Mouse (Mus musculus) c-Kit-positive CD71-negative TER-119-negative erythroid progenitor cells, embryonic 14.5 days (primary cell): ENCODE measurements around the gene Rasd2.

Source experiments
- DNase-seq: peaks from one replicate; pipeline ENCODE4 v3.0.0-alpha.2; 2013; ENCODE audit warnings: low read depth

Rasd2 gene

DNA sequence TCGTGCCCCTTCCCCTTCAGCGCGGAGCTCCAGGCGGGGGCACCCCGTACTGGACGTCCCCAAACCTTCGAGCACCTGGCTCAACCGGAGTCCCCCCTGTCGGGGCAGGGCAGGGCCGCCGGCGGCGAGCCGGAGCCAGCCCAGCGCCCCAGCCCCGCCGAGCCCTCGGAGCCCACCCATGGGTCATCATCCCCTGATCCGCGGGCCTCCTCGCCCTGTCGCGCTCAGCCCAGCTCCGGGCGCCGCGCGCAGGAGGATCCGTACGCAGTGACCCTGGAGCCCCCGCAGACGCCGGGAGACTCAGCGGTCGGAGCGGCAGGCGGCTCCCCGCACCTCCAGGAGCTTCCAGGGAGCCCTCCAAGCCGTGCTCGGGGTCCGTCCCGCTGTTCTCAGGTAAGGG lies at the start of gene Rasd2:
Rasd2 (plus strand) TSS at position 259 of the 400 bp plus-strand sequence.
- DNase-seq: no peak

DNA sequence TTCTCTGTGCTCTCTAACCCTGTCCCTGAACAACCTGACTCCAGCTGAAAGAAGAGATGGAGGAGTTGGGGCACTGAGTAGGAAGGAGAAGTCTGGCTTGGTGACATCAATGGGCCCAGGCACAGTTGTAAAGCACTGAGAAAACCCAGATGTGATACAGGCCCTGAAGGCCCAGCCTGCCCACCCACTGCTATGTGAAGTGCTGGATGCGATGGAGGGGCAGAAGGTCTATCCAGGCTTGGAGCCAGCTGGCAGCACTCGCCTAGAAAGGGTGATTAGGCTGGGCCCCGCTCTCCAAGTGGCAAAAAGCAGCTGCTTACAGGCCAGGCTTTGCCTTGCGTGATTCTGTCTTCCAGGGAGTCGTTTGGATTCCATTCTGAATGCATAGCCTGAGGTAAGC lies 44.4 kb upstream of the Rasd2 start:
- no peak for DNase-seq

DNA sequence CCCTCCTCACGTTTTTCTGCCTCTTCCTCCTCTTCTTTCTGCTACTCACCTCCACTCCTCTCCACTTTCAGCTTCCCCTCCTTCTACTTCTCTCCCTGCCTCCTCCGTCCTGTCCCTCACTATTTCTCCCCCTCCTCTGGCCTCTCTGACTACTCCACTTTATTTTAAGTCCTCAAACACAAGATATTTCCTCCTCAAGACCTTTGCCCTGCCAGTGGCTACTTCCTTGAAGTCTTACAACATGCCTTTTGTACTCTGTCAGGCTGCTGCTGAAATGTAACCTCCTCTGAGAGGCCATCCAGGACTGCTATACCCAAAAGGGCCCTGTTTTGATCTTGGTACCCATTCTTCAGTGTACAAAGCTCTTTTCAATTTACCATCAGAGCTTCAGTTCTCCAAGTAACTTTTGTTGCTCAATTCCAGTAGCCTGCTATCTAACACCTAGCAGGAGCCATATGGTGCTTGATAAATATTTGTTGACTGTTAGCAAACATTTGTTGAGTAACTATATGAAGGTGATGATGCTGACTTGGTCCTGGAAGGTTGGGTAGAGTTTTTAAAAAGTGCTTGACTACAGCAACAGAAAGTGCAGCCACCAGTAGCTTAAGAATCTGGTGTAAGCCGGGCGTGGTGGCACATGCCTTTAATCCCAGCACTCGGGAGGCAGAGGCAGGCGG lies 41.6 kb upstream of the Rasd2 start:
- DNase-seq: no peak

DNA sequence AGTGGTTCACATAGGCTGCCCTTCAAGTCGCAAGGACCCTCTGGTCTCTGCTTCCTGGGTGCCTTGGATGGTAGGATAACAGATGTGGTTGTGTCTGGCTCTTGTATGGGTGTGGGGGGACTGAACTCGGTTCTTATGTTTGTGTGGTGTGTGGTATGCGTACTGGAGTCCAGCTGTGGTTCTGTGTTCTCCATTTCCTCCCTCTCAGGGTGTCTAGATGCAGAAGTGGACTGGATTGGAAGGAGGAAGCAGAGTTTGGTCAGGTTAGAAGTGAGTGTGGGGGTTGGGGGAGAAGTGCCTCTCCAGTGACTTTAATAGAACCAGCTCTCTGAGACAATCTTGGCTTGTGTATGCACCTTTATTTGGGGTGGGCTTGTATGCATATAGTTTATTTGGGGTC lies 20.7 kb upstream of the Rasd2 start:
- DNase-seq: no peak

DNA sequence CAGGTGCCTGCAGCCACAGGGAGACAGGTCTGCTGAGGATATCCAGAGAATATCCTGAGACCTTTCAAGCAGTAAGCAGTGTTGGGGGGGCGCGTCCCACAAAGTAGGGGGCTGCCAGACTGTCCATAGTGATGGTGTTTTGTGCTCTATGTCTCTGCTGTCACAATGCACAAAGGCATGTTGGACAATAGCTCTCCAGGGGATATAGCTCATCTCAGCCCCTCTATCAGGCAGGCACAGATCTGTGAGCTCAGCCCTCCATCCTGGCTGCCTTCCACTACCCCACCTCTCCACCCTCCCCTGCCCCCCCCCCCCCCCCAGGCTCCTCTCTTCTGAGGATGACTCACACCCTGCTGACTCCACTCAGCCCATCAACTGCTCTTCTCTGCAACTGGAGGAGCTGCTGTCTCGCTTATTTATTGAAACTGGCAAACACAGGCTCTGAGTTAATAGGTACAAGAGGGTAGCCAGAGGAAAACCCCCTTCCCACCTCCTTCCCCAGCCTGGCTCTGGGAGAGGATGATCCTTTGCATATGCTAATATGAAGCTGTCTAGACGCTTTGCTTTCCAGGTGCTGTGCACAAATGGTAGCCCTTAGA lies 19.2 kb upstream of the Rasd2 start:
- DNase-seq: no peak

DNA sequence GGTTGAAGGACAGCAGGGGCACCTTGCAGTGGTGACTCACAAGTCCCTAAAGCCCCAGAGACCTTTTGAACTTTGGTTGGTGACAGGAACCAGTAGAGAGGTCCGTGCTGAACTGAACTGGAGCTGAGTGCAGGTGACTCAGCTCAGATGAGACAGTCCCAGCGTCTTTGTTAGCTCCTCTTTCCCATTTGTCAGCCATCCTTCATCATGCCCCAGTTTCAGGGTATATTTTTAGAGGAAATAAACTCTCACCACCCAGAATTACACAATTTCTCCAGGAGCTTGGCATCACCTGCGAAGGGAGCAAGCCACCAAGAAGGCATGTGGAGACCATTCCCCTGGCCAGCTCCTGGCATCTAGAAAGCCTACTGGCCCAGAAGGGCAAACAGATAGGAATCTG lies 16.6 kb upstream of the Rasd2 start:
- DNase-seq: no peak

DNA sequence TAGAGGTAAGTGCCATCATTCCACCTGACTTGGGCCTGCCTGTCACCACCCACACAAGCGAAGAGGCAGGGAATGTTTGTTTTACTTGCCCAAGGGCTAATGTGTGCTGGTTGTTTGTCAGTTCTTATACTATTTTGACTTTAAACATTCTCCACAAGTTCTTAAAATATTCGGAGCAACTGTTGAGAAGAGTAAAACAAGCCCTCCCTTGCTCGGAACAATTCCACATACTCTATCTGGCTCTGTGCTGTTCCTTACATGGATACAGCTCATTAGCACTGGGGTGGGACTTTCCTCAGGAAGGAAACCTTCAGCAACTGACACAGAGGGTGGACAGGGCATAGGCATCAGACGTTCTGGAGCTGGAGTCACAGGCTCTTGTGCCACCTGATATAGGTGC lies 15.9 kb upstream of the Rasd2 start:
- no peak for DNase-seq

DNA sequence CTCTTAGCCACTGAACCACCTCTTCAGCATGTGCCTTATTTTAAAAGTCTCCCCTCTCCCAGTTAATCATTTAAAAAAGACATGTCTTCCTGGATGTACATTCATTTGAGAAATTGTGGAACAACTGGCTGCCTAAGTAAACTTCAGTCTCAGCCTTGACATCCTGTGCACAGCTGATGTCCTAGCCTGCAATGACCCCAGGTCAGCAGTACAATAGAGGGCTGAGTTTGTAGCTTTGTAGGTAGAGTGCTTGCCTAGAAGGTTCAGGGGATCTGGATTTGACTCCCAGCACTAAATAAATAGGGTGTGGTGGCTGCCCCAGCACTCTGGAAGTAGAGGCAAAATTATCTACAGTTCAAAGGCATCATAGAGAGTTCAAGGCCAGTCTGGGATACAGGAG lies 15.4 kb upstream of the Rasd2 start:
- DNase-seq: no peak

DNA sequence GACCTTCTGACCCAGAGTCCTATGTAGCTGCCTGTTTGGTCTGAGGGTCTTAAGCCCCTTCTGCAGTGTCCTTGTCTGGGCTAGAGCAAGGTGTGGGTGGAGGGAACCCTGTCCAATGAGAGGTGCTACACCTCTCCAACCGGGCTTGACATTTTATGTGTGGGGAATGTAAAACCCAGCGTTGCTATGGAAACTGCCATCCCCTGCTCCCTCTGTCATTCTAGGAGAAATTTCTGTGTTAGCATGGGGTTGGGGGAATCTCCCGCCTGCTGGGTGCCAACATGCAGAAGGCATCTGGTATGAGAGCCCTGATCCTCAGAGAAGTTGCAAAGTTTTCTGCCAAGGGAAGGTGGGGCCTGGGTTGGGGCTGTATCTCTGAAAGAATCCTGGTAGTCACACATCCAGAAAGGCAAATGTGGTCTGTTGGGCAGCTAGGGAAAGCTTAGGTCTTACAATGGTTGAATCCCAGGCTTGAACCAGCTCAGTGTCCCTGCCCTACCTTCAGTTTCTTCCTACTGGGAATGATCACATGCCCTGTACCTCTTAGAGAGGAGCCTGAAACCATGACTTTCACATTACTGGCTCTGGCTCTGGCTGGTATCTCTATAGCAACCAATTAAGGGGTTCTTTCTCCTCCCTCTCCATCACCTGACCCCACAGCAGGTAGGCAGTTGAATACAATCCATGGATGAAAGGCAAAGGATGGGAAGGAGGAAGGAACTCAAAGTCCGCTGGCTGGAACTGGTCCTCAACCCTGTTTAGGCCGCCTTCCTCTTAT lies 14.6 kb upstream of the Rasd2 start:
- DNase-seq: no peak

DNA sequence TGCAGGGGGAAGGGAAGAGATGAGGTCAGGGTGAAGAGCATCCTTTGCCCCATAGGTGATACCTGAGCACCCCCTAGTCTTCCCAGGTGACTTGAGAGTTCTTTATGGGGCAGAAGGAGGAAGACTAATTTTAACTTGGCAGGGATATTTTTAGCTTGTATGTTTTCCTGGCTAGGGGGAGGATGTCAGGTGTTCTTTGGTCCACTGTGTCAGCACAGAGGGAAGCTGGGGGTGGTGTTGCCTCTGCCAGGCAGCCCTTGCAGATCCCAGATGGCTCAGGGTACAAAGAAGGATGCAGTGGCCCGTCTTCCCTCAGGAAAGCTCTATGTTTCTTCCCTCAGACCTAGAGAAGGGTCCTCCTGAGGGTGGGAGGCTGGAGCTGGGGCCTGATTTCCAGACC lies 13.8 kb upstream of the Rasd2 start:
- DNase-seq: no peak

DNA sequence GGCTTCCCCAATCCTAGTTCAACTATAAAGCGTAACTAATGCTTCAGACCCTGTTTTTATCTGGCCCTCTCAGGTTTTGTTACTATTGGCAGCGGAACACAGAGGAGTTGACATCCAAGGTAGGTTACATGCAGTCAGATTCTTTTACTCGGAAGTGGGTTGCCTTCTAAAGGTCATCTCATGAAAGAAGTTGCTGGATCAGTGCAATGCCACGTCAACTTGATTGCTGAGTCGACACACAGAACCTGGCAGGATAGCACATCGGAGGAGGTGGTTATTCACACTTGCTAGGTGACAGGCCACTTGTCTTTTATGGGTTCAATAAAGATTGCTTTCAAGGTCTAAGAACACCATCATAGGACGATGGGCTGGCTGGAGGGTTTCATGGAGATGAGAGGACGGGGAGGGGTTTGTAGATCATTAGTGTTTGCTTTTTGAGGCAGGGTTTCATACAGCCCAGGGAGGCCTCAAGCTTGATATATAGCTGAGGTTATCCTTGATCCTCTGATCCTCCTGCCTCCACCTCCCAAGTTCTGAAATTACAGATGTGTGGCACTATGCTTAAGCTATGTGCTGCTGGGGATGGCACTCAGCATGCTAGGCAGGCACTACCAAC lies 11.6 kb upstream of the Rasd2 start:
- no peak for DNase-seq

DNA sequence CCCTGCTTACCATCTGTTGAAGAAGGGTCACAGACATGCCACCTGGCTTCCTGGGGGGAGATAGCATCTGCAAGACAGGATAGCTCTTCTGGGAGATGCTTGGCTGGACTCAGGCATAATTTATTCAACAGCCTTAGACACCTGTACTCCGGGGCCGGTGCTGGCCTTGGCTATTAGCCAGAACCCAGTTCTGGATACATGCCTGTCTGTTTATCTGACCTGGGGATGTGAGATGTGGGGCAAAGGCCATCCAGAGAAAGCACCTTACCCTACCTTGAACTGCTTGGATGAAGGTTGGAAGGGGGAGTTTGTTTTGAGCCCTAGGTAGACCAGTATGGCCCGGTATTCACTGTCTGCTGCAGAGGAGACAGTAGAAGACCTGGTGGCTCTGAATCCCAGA lies 10.8 kb upstream of the Rasd2 start:
- no peak for DNase-seq

DNA sequence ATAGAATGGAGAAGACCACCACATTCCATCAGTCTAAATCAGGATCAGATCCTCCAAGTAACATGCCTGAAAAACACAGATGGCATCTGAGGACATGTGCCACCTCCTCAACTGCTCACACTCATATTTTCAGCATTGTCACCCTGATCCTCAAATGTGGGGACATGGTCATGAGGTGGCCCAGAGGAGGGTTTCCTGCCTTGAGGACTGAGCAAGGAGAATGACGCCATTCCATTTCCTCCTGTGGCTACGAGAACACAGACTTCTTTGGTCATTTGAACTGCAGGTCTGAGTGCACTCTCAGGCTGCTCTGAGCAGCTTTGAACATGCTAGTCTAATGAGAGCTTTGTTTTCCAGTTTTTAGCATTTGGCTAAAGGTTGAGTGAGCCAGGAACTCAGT lies 10.3 kb upstream of the Rasd2 start:
- DNase-seq: no peak

DNA sequence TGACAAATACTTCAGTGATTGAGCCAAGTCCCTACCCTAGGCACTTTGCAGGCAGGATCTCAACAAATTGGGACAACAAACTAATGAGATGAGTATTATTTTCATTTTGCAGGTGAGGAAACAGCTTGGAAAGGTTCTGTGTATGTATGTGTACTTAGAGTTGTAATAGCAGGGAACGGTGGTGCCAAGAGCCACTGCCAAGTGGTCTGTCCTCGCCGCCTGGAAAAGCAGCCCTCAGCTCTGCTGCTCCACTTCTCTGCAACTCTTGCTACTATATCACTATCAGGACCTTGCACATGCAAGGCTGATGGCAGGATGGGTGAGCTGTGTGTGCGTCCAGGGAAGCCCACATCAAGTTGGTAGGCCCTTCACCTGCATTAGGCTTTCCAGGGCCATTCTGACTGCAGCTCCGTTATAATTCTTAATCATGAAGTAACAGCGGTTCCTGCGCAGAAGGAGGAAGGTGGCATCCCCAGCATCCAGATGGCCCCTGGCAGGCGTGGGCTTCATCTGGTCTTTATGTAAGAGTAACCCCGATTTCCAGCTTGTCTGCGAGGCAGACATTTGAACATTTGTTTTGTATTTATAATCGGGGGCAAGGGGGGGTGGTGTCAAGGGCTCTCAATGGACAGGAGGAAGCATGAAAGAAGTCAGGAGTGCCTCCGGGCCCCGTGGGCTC lies 9.4 kb upstream of the Rasd2 start:
- no peak for DNase-seq

DNA sequence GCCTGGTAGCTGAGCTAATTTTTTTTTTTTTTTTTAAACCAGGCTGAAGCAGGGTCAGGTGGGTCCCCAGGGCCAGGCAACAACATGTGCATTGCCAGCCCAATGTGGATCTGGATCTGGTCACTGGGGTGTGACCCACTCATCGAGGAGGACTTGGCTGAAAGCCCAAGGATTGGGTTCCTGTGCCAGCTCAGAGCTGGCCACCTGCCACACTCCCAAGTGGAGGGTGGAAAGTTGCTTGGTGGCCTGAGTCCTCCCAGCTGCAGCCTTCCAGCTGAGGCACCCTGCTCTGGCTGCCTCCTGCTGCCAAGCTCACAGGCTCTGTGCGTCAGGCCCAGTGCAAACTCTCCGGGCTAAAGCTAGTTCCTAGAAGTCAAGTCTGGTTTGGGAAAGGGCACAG lies 2.3 kb upstream of the Rasd2 start:
- no peak for DNase-seq

DNA sequence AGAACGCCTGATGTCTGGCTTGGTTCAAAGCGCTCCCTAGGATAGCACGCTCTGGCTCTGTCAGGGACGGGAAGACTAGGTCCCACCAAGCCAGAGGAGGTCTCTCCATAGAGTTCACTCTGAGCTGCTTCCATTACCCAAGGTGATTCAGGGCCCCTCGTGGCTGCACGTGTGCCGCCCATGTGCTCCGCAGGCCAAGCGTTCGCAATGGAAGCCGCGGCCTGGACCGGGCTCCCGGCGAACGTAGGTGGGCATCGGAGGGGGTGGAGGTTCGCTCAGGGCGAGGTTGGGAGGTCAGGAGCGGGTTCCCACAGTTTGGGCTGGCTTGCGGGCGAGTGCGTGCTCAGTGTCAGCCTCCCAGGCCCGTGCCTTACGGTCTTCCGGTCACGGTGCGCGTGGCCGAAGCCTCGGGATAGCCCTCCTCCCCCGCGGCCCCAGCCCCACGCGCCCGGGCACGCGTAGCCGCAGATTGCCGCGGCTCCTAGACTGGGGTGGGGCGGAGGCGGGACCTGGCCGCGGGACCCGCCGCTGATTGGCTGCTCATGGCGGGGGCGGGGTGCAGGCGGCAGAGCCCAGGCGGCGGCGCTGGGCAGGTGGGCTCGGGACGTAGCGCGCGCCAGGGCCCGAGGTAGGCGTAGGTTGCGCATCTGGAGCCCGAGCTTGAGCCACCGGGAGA lies 975 bp upstream of the Rasd2 start:
- DNase-seq: peak; percentile 39

DNA sequence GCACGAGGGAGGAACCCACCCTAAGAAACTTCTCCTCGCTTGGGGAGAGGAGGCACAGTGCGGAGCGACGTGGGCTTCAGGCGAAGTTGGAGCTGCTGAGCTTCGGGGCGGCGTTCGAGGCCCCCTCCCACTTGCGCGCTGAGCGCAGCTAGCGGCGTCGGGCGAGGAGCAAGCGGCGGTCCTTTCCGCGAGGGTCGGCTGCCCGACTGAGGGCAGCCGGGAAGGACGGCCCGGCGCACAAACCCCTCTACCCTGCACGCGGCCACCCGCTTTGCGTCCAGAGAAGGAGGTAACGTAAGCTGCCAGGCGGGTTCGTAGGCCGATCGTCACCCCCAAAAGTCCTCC lies 465 bp upstream of the Rasd2 start:
- DNase-seq: no peak

DNA sequence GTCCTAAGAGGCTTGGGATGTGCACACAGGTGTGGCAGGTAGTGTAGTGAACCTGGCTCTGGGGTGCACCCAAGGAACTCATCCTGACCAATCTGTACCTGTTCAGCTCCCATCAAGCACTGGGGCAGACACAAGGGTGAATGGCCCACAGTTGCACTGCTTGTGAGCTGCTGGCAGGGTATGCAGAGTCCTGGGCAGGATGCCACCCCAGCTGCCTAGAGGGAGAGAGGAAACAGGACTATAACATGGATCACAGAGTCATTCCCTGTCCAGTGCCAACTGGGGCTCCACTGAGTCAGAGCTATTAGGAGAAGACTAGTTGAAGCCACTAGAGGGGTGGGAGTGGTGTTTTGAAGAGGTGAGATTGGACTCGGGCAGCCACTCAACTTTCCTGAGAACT lies 1.3 kb downstream of the Rasd2 start:
- no peak for DNase-seq

DNA sequence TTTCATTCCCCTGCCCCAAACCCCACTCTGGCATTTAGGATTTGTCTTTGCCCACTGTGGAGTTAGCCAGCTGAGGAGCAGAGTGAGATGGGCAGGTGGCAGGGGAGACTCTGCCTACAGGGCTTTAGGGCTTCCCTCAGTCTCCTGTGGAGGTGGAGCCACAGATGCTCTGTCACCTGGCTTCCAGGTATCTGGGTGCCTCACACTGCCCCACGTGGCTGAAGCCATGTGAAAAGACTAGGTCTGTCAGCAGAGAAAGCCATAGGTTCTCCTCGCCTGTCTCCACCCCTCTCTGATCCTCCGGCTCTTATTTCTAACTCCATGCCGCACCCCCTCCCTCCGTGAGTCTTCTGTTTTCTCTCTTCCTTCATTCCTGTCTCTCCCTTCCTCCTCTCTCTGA lies 2.2 kb downstream of the Rasd2 start:
- DNase-seq: no peak

DNA sequence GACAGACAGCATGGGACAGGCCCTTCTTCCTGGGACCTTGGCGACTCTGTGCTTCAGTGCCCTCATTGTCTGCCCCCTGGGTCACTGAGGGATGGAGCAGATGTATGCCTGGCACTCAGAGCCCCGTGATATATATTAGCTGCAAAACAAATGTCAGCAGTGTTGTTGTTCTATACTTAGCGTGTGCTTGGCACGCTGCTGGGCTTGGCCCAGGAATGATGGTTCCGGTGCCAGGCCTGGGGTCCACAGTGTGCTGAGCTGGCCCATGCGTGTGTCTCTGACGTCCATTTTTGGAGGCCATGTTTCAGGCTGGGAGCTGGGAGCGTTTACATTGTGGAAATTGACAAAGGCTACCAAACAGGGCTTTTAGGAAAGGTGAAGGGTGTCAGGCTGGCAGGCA lies 3.1 kb downstream of the Rasd2 start:
- DNase-seq: no peak

DNA sequence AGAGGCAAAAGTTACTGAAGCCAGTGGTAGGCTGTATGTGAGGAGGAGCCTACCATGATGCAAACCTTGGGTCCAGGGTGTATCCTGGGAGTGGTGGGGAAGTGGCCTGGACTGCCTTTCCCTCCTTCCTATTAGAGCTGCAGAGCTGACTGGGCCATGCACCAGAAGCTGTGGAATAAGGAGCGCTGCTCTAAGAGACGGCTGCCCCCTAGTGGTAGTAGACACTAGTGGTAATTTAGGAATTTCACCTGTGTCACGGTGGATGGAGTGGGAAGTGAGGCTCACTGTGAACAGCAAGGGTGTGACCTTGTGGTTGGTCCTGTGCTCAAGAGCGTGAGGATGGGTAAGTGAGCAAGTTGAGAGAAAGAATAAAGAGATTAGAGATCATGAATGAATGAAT lies 4.2 kb downstream of the Rasd2 start:
- peak; percentile 35 for DNase-seq
